In genomic region chr13:52929209-52930171, GRCm38 (mm10) we compare ENCODE assay signal across 8 mouse cellular contexts. TPM values are rescaled to one million over a fixed set of nuclear protein-coding genes. Genes with fewer than 3 reads are reported as not detected.
DNase-seq lines count a peak whose midpoint lies in the region; ATAC-seq lines count a peak whose summit lies in the region.

Gene Auh, minus strand, starts transcription at chr13:52929681.

- no peaks in the 10 kb centered on the region for H3K36me3 ChIP-seq in hindbrain, embryonic 10.5 days

- peaks cover 32% of the 10 kb centered on the region for H3K4me1 ChIP-seq in hindbrain, embryonic 10.5 days (replicated peaks)

- H3K4me3 ChIP-seq in hindbrain, embryonic 10.5 days = peak within 1 kb of the TSS; percentile 84

- H3K27ac ChIP-seq in hindbrain, embryonic 10.5 days = peak within 1 kb of the TSS; percentile 92

- under 1% methylated on average over 63 of the region's 63 CpGs for WGBS in hindbrain, embryonic 10.5 days

- no peaks in the 10 kb centered on the region for H3K9me3 ChIP-seq in hindbrain, embryonic 10.5 days

- ATAC-seq in frontal cortex, adult (ENCODE audit: low TSS enrichment) = peak; percentile 93

- H3K27me3 ChIP-seq in hindbrain, embryonic 10.5 days (ENCODE audit: insufficient read depth, poor library complexity, severe bottlenecking) = peaks cover 3% of the 10 kb centered on the region; the same call in 1 of the 2 replicates

- peak; percentile 94 for DNase-seq in MN1 (ENCODE audit: low spot score)
- peak; percentile 81 for DNase-seq in cerebellum, adult 8-10 months
- DNase-seq in hindbrain, embryonic 10.5 days (ENCODE audit: low spot score) = peak; percentile 92
- peak; percentile 70 to 77 for DNase-seq in layer of hippocampus, postnatal 14 days (ENCODE audit: low spot score in 2 of 2)
- DNase-seq in lung, postnatal 25 days (ENCODE audit: low spot score) = peak; percentile 87
- DNase-seq in retina, embryonic 14.5 days (ENCODE audit: low spot score) = peak; percentile 94
- DNase-seq in thymus, postnatal 4 days = peak; percentile 97

RNA-seq across cellular contexts. Expression of gene Auh, which starts in this region (rescaled TPM):
- polyA plus RNA-seq in hindbrain, embryonic 10.5 days (2016; fragmentation: Nextera tagmentation; extraction: Ambion mirVana) = 38.3 and 44.5 TPM in 2 replicates
- total RNA-seq in layer of hippocampus, postnatal 14 days (2021) = 100 to 1,000 TPM in 1 of 2 experiments, 10 to 100 TPM in 1; 99.3 to 109 TPM

Comparison
In these comparisons a context has a peak if more than half of its experiments do, and no peak if none do; other contexts are left out.
1. Peak in every context shown above with its lines: DNase-seq, ATAC-seq, H3K4me3 ChIP-seq and H3K27ac ChIP-seq.